Mouse (Mus musculus) kidney, adult 11 months (tissue): ENCODE measurements around the gene Tgif1.
A peak's percentile ranks its signal among the peaks of the same experiment; 100 is the strongest.
"Not testable (repeated sequence)": the region's sequence is repeated elsewhere in the genome, so short reads cannot be mapped to it uniquely, and the experiment has no call there.

Experiments used
- DNase-seq: peaks from one replicate; pipeline ENCODE4 v3.0.0; 2022

Gene Tgif1

DNA sequence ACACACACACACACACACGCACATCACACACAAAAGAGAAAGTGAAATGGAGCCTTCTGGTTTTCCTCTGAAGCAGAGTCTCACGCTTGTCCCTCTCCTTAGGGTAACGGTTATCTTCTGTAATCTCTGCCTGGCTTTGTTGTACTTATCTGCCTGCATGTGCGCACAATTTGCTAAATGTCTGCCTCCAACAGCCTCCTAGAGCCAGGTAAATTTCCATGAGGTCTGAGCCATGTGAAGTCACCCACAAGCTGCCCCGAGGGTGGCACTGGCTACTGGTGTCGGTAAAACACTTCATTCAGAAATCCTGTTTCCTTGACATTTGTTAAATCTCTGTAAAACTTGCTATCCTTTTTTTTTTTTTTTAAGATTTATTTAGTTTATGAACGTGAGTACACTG lies 15.3 kb downstream of the Tgif1 start:
- DNase-seq, result no peak

DNA sequence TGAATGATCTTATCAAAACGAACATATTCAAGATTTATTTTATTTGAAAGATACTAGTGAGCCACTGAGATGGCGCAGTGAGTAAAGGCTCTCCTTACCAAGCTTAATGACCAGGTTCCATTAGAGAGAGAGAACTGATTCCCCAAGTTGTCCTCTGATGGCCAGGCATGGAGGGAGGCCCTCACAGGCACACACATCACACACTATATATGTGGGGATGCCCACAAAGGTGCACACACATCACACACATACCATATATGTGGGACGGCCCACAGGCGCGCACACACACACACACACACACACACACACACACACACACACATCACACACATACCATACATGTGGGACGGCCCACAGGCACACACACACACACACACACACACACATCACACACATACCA lies 15.9 kb downstream of the Tgif1 start:
- DNase-seq, result not testable (repeated sequence)

DNA sequence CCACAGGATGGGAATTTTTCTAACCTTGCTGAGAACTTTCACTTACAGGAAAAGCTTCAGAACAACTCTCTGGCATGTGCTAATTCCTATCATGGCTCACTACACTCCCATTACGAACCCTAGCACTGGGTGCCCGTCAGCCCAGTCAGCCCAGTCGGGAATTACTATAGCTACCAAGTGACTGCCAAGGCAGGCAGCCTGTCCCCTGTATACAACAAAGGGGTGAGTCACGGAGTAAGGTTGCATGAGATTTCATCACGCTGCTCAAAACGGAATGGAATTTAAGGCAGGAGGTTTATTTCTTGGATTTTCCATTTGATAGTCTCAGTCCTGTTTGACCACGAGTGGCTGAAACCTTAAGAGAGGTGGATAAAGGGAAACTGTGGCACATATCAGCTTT lies 16.5 kb downstream of the Tgif1 start:
- DNase-seq, result peak; percentile 23

DNA sequence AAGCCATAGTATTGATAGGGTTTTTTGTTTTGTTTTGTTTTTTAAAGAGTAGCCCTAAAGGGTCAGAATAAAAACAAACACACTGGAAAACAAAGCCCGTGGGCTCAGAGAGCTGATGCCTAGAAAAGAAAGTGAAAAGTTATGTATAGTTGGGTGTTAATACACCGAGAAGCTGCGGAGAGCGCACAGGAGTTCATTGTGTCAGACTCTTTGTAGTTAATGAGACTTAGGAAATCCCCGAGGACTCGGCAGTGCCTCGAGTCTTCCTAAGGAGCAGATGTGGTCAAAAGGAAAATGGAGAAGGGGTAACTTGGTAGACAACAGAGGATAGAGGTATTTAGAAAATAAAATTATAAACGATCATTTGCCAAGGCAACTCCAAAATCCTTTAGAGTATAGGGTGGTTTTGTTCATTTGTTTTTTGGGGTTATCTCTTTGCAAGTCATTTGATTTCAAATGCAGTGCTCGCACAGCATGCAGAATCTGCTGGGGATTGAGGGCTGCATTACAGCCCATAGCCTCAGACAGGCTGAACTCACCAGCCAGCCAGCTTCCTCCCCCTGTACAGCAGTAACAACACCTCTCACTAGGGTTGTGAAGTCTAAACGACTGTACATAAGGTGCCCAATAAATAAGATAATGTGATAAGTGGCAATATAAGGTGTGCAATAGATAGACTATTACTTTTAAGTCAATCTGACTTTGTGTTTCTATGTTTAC lies 18.1 kb downstream of the Tgif1 start:
- DNase-seq, result no peak

DNA sequence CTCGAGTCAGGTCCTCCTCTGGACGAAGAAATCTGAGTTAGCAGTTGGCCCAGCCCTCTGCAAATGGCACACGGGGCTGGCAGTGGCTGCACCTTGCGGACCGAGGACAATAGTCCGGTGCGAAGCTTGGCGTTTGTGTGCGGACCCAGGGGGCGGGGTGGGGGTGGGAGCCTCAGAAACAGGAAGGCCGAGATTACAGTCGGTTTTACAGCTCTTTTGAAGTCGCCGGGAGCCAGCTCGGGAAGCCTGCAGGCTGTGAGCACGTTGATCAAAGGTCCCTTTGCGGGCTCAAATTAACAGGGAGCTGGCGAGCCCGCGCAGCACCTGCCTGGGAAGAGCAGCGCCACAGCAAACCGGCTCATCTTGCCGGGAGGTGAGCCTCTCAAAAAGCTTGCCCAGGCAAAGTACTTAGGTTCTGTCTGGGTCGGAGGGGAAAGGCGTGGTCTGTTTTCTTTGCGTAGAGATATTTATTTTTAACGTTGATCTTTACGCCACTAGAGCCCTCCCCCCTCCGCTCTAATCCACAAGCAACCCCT lies 18.8 kb downstream of the Tgif1 start:
- peak; percentile 58 for DNase-seq

DNA sequence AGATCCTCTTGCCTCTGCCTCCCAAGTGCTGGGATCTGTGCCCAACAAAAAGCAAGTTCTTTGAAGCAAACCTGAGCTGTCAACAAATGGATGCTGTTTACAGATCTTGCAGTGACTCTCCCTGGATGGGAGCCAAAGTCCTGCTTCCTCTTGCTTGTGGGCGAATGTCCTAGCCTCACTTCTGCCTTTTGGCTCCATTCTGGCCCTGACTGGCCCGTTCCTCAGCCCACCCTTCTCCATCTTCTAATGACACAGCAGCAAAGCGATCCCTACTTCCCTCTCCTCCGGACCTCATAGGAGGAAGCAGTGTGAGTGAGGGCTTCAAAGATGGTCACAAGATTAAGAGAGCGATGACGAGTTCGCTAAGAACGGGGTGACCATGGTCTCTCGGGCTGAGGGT lies 20.8 kb downstream of the Tgif1 start:
- DNase-seq, result no peak

- no peak for DNase-seq
Observed at GRCm38 (mm10) chr17:70831591-70831990, 21.8 kb downstream of the Tgif1 start.

DNA sequence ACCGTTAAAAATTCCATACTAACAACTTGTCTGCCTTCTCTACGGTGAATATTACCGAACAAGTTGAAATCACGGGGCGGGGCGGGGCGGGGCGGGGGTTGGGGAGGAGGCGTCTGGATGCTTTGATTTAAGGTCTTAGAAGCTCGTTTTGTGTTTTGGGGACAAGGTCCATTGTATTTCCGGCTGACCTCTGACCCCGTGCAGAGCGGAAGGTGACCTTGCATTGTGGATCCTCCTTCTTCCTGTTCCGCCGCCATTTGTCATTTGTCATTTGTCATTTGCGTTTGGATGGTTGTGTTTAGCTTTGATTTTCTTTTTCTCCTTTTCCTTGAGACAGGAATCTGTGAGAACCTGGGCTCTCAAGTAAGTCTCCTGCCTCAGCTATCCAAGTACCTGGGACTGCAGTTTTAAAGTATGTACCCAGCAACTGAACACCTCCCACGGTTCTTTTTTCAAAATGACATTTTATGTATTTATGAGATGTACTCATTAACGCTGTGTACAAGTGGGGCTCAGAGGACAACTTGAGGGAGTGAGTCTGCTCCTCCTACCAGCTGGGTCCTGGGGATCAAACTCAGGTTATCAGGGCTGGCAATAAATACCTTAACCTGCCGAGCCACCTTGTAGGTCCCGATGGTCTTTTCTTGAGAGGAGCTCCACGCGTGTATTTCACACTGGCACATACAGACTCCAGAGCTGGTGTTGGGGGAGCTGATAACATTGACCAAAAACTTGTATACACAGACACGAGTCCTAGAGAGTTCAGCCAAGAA lies 23.2 kb downstream of the Tgif1 start:
- no peak for DNase-seq

GRCm38 (mm10) chr17:70829217-70829616 lies 24.1 kb downstream of the Tgif1 start:
- DNase-seq, result no peak

GRCm38 (mm10) chr17:70828569-70828968 lies 24.8 kb downstream of the Tgif1 start:
- DNase-seq, result no peak

GRCm38 (mm10) chr17:70828180-70828528 lies 25.2 kb downstream of the Tgif1 start:
- DNase-seq, result no peak

DNA sequence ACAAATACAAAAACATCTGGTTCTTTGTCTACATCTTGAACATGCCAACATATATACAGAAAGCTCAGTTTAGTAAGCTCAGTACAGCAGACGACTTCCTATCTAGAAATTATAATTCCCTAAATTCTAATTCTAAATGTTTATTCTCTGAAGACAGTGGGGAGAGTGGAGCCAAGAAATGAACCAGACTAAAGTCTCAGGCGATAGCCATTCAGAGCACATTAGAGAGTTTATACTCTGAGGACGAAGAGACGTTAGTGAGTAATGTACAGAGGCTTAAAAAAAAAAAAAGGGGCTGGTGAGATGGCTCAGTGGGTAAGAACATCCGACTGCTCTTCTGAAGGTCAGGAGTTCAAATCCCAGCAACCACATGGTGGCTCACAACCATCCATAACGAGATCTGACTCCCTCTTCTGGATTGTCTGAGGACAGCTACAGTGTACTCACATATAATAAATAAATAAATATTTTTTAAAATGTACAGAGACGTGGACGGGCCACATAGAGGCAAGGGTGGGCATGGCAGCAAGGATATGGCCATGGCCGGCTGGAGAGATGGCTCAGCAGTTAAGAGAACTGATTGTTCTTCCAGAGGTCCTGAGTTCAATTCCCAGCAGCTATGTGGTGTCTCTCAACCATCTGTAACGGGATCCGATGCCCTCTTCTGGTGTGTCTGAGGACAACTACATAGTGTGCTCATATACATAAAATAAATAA lies 25.7 kb downstream of the Tgif1 start:
- DNase-seq, result not testable (repeated sequence)

- DNase-seq, result no peak
Observed at GRCm38 (mm10) chr17:70826227-70826626, 27.1 kb downstream of the Tgif1 start.

- no peak for DNase-seq
Observed at GRCm38 (mm10) chr17:70823083-70823482, 30.3 kb downstream of the Tgif1 start.

DNA sequence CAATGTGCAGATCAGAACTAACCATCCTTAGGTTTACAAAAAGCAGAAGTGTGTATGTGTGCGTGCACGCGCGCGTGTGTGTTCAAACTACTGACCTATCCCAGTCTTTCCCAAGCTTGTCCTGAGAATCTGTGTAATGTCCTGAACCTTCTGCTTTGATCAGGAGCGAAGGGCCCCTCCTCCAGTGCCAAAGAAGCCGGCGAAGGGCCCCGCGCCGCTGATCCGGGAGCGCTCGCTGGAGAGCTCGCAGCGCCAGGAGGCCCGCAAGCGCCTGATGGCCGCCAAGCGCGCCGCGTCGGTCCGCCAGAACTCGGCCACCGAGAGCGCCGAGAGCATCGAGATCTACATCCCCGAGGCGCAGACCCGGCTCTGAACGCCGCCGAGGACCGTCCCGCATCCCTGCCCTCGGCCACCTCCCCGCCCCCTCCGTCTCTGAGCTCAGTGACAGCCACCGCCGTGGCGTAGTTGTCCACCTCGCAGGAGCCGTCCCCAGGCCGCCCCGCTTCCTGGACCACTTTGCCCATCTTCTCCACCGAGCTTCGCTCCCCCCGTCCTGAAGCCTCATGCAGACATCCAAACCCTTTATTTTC lies 35.4 kb downstream of the Tgif1 start:
- no peak for DNase-seq

DNA sequence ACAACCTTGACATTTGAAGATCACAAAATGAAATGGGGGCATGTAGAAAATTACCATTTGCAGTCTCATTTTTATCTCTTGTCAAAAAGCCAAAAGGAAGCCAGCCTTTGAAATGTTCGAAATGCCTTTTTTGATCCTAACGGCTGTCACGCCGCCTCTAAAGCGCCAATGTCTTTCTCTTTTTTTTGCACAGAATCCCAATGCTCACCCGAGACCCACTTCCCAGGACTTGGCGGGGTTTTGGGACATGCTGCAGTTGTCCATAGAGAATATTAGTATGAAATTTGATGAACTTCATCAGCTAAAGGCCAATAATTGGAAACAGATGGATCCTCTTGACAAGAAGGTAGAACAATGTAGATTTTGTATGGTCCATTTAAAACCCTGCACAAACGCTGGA lies 38.3 kb downstream of the Tgif1 start:
- no peak for DNase-seq

DNA sequence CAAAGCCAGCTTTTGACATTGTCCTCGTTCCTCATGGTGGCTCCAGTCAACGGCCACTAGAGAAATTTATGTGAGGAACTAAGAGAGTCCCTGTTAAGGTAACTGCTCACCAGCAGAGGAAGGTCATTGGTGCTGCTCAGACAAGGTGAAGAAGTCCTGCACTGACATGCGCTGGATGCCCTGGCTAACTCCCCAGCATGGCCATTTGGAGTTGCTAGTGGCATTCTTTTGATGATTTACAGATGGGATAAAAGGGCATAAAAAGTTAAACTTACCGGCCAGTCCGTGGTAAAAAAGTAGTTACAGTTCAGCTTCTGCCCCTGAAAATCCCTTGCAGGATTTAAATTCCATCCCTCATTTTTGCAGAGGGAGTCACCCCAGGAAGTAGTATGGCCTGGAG lies 42.6 kb downstream of the Tgif1 start:
- peak; percentile 70 for DNase-seq

- DNase-seq, result no peak
Observed at GRCm38 (mm10) chr17:70809776-70810175, 43.6 kb downstream of the Tgif1 start.

DNA sequence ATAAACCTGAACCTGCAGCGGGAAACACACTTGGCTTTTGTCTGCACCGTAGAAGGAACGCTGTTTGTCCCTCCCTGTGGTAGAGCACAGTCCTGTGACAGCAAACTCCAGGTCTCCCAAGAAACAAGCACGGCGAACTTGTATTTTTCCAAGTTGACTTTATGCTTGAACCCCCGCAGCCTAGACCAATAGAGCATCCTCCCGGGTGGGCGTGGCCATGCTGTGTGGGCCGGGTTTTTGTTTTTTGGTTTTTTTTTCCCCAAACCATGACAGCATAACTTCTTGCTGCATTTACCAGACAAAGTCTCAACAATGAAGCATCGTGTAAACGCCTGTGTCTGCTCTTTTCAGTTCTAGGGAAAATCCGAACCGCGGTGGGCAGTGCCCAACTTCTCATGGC lies 44.5 kb downstream of the Tgif1 start:
- DNase-seq, result no peak

GRCm38 (mm10) chr17:70807885-70808284 lies 45.5 kb downstream of the Tgif1 start:
- no peak for DNase-seq

- no peak for DNase-seq
Observed at GRCm38 (mm10) chr17:70806600-70806999, 46.7 kb downstream of the Tgif1 start.

- DNase-seq, result no peak
Observed at GRCm38 (mm10) chr17:70805866-70806265, 47.5 kb downstream of the Tgif1 start.

- no peak for DNase-seq
Observed at GRCm38 (mm10) chr17:70802022-70802421, 51.3 kb downstream of the Tgif1 start.
